Mouse (Mus musculus): ENCODE results near the gene Mettl7a1. TPM values are rescaled to one million over a fixed set of nuclear protein-coding genes. Genes with fewer than 3 reads are reported as not detected.
"Not testable (repeated sequence)": the region's sequence is repeated elsewhere in the genome, so short reads cannot be mapped to it uniquely, and the experiment has no call there.

The Mettl7a1 gene
- polyA plus RNA-seq, 1 experiment from 2014 or later, result 10.9 TPM

DNA sequence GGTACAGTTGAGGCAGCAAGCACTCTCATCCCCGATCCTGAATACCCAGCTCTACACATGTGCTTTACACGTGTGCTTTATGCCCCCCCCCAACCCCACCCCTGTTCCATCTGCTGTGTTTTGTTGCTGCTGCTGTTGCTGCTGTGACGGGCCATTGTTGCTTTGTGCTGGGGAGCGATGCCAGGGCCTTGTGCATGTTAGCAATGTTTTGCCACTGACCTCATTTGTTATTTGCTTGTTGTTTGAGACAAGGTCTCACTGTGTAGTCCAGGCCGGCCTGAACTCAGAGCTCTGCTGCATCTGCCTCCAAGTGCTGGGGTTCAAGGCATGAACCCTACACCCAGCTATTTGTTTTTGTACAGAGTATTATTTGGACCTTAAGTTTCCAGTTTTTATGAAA, 13.1 kb upstream of the Mettl7a1 start:
- Histone ChIP-seq H3K4me3 (replicated peaks; ENCODE audit: low read length) (no peak overlapping the region), H3K36me3 (ENCODE audit: control insufficient read depth, insufficient read depth, low read length) (no peaks in the 10 kb centered on the region), H3K27ac (ENCODE audit: low read length) (no peak overlapping the region), H3K9me3 (replicated peaks; ENCODE audit: control insufficient read depth, low read length) (no peaks in the 10 kb centered on the region), H3K4me2 (ENCODE audit: low read depth, low read length) (no peak overlapping the region), H3K4me1 (ENCODE audit: control insufficient read depth, insufficient read depth, low read length) (no peaks in the 10 kb centered on the region), H3K9ac (ENCODE audit: low read length) (no peak overlapping the region), H3K27me3 (ENCODE audit: control insufficient read depth, insufficient read depth, low read length) (no peaks in the 10 kb centered on the region)
- no peak for ATAC-seq (ENCODE audit: insufficient read depth, low FRiP score)
- WGBS, result 76% methylated on average over 5 of the region's 5 CpGs

DNA sequence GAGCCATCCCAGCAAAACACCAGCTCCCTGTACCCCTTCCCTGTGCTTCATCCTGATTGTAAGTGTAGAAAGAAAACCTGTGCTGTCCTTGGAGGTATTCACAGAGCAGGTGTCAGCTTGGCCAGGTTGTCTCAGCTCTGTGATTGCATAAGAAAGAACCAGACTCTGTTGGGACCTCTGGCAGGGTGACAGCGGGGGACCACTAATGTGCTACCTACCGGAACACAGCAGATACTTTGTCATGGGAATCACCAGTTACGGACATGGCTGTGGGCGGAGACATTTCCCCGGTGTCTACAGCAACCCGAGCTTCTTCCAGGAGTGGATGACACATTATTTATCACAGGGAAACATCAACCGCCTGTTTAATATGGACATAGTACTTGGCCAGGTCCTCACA, 11.6 kb upstream of the Mettl7a1 start:
- Histone ChIP-seq H3K9ac (ENCODE audit: low read length) (no peak overlapping the region), H3K27ac (ENCODE audit: low read length) (no peak overlapping the region), H3K9me3 (replicated peaks; ENCODE audit: control insufficient read depth, low read length) (no peaks in the 10 kb centered on the region), H3K4me2 (ENCODE audit: low read depth, low read length) (no peak overlapping the region), H3K4me1 (ENCODE audit: control insufficient read depth, insufficient read depth, low read length) (no peaks in the 10 kb centered on the region), H3K27me3 (ENCODE audit: control insufficient read depth, insufficient read depth, low read length) (no peaks in the 10 kb centered on the region), H3K4me3 (replicated peaks; ENCODE audit: low read length) (no peak overlapping the region), H3K36me3 (ENCODE audit: control insufficient read depth, insufficient read depth, low read length) (no peaks in the 10 kb centered on the region)
- 44% methylated on average over 7 of the region's 7 CpGs for WGBS
- no peak for ATAC-seq (ENCODE audit: insufficient read depth, low FRiP score)

DNA sequence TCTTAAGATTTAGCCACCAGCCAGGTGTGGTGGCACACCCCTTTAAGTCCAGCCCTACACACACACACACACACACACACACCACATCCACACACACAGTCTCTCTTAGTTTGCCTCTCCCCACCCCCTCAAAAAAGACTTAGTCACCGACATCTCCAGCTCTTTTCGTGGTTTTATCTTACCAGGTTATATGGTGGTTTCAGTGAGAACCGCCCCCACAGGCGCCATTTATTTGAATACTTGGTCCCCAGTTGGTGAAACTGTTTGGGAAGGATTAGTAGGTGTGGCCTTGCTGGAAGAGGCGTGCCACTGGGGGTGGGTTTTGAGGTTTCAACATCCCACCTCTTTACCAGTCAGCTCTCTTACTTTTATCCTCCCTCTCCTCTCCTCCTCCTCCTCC, 6.1 kb upstream of the Mettl7a1 start:
- Histone ChIP-seq H3K9me3 (replicated peaks; ENCODE audit: control insufficient read depth, low read length) (no peaks in the 10 kb centered on the region), H3K4me2 (ENCODE audit: low read depth, low read length) (no peak overlapping the region), H3K4me3 (replicated peaks; ENCODE audit: low read length) (no peak overlapping the region), H3K36me3 (ENCODE audit: control insufficient read depth, insufficient read depth, low read length) (no peaks in the 10 kb centered on the region), H3K27ac (ENCODE audit: low read length) (no peak overlapping the region), H3K27me3 (ENCODE audit: control insufficient read depth, insufficient read depth, low read length) (no peaks in the 10 kb centered on the region), H3K4me1 (ENCODE audit: control insufficient read depth, insufficient read depth, low read length) (no peaks in the 10 kb centered on the region), H3K9ac (ENCODE audit: low read length) (no peak overlapping the region)
- WGBS, result 87% methylated on average over 5 of the region's 5 CpGs
- ATAC-seq (ENCODE audit: insufficient read depth, low FRiP score), result no peak

DNA sequence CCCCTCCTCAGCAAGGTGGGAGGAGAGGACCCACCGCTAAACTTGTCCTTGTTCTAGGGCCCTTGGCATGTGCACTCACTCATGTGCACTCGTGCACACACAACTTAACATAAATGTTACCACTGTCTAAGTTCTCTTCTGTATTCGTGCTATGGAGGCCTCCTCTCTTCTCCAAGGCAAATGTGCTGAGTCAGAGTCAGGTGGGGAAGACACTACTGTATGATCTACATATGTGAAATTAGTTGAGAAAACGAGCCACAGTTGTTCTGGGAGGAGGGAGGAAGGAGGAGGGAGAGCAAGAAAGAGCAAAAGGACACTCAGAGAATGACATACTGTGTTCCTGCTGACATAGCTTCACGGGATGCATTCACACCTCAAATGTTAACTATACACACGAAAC, 3.4 kb upstream of the Mettl7a1 start:
- Histone ChIP-seq H3K4me1 (ENCODE audit: control insufficient read depth, insufficient read depth, low read length) (peaks cover 5% of the 10 kb centered on the region; the same call in 1 of the 2 replicates), H3K27me3 (ENCODE audit: control insufficient read depth, insufficient read depth, low read length) (no peaks in the 10 kb centered on the region), H3K9ac (ENCODE audit: low read length) (no peak overlapping the region), H3K9me3 (replicated peaks; ENCODE audit: control insufficient read depth, low read length) (no peaks in the 10 kb centered on the region), H3K27ac (ENCODE audit: low read length) (no peak overlapping the region), H3K36me3 (ENCODE audit: control insufficient read depth, insufficient read depth, low read length) (no peaks in the 10 kb centered on the region), H3K4me3 (replicated peaks; ENCODE audit: low read length) (no peak overlapping the region), H3K4me2 (ENCODE audit: low read depth, low read length) (no peak overlapping the region)
- ATAC-seq (ENCODE audit: insufficient read depth, low FRiP score), result no peak
- 70% methylated on average over 6 of the region's 6 CpGs for WGBS

- H3K4me1 ChIP-seq (ENCODE audit: control insufficient read depth, insufficient read depth, low read length), result peaks cover 5% of the 10 kb centered on the region; the same call in 1 of the 2 replicates
- H3K27me3 ChIP-seq (ENCODE audit: control insufficient read depth, insufficient read depth, low read length), result no peaks in the 10 kb centered on the region
- WGBS, result 83% methylated on average over 15 of the region's 15 CpGs
- no peak for ATAC-seq (ENCODE audit: insufficient read depth, low FRiP score)
- H3K9ac ChIP-seq (ENCODE audit: low read length), result no peak overlapping the region
- no peaks in the 10 kb centered on the region for H3K9me3 ChIP-seq (replicated peaks; ENCODE audit: control insufficient read depth, low read length)
- H3K36me3 ChIP-seq (ENCODE audit: control insufficient read depth, insufficient read depth, low read length), result no peaks in the 10 kb centered on the region
- no peak overlapping the region for H3K4me3 ChIP-seq (replicated peaks; ENCODE audit: low read length)
- H3K4me2 ChIP-seq (ENCODE audit: low read depth, low read length), result no peak overlapping the region
- no peak overlapping the region for H3K27ac ChIP-seq (ENCODE audit: low read length)
Observed at GRCm38 (mm10) chr15:100301556-100301955, 2.4 kb upstream of the Mettl7a1 start.

DNA sequence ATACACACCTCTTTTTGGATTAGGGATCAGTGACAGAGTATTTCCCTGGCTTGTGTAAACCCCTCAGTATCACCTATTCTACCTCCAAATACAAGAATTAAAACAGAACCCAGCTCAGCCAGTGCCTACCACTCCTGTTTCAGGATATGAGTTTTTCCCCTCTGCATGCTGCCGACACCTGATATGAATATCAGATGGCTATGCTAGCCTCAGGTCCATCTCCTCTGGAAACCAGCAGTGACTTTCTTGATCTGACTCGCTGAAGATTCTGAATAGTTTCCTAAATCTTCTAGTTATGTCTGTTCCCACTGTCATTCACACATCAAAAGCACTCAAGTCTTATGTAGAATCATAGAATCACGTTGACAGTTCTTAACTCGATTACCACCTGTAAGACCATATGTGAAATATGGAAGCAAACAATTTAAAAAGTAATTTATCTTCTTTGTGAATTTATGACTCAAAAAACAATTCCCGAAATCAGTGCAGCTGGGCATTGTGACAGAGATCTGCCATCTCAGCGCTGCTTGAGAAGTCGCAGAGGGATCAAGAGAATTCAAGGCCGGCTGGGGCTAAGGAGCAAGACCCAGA, 417 bp upstream of the Mettl7a1 start:
- Histone ChIP-seq H3K9ac (ENCODE audit: low read length) (no peak overlapping the region), H3K4me1 (ENCODE audit: control insufficient read depth, insufficient read depth, low read length) (peaks cover 5% of the 10 kb centered on the region; the same call in 1 of the 2 replicates), H3K27me3 (ENCODE audit: control insufficient read depth, insufficient read depth, low read length) (no peaks in the 10 kb centered on the region), H3K4me3 (replicated peaks; ENCODE audit: low read length) (peak overlapping the region; percentile 61), H3K9me3 (replicated peaks; ENCODE audit: control insufficient read depth, low read length) (no peaks in the 10 kb centered on the region), H3K36me3 (ENCODE audit: control insufficient read depth, insufficient read depth, low read length) (no peaks in the 10 kb centered on the region), H3K27ac (ENCODE audit: low read length) (peak overlapping the region; percentile 94; the same call in 1 of the 2 replicates), H3K4me2 (ENCODE audit: low read depth, low read length) (peak overlapping the region; percentile 84)
- WGBS, result 43% methylated on average over 8 of the region's 8 CpGs
- no peak for ATAC-seq (ENCODE audit: insufficient read depth, low FRiP score)

DNA sequence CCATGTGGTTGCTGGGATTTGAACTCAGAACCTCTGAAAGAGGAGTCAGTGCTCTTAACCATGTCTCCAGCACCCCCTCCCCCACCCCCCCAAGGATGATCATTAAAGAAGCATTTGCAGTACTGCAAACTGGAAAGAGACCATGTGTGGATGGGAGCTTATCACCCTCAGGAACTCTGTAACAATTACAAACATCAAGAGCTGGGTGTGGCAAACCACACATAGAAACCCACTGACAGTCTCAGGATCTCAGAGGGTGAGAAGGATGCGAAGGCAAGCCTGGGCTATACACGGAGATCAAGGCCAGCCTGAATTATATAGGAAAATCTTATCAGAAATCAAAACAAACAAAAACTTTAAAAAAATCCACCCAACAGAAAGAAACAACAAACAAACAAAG, 2.3 kb downstream of the Mettl7a1 start:
- Histone ChIP-seq H3K9me3 (replicated peaks; ENCODE audit: control insufficient read depth, low read length) (no peaks in the 10 kb centered on the region), H3K27me3 (ENCODE audit: control insufficient read depth, insufficient read depth, low read length) (no peaks in the 10 kb centered on the region), H3K9ac (ENCODE audit: low read length) (no peak overlapping the region), H3K4me3 (replicated peaks; ENCODE audit: low read length) (no peak overlapping the region), H3K4me2 (ENCODE audit: low read depth, low read length) (no peak overlapping the region), H3K4me1 (ENCODE audit: control insufficient read depth, insufficient read depth, low read length) (peaks cover 5% of the 10 kb centered on the region; the same call in 1 of the 2 replicates), H3K27ac (ENCODE audit: low read length) (no peak overlapping the region), H3K36me3 (ENCODE audit: control insufficient read depth, insufficient read depth, low read length) (no peaks in the 10 kb centered on the region)
- whole genome bisulfite sequencing, result 82% methylated on average over 2 of the region's 2 CpGs
- no peak for ATAC-seq (ENCODE audit: insufficient read depth, low FRiP score)

DNA sequence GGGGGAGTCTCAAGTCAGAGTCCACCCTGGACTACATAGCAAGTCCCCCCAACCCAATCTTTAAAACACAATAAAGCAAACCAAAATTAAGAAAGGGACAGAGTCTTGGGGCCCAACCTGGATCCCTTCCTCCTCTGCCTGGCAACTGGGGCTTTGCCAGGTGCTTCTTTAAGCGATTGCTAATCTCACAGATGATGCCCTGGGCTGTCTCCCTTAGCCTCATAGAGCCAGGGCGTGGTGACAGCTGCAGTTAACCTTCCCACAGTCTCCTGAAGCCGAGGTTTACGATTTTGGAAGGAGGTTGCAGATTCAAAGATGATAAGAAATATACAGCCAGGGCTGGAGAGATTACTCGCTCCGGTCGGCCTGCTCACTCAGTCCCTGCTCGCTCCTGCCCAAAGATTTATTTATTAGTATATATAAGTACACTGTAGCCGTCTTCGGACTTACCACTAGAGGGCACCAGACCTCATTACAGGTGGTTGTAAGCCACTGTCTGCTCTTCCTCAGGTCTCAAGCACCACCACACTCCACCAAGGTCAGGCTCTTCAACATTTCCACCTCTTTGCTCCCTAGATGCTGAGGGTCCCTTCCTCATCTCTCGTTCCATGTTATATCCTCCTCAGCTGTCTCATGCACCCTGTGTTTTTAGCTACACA, 3.6 kb downstream of the Mettl7a1 start:
- not testable (repeated sequence) for H3K27me3 ChIP-seq (ENCODE audit: control insufficient read depth, insufficient read depth, low read length); H3K4me2 ChIP-seq (ENCODE audit: low read depth, low read length); H3K9me3 ChIP-seq (replicated peaks; ENCODE audit: control insufficient read depth, low read length); H3K9ac ChIP-seq (ENCODE audit: low read length); H3K4me1 ChIP-seq (ENCODE audit: control insufficient read depth, insufficient read depth, low read length); H3K4me3 ChIP-seq (replicated peaks; ENCODE audit: low read length); H3K36me3 ChIP-seq (ENCODE audit: control insufficient read depth, insufficient read depth, low read length); H3K27ac ChIP-seq (ENCODE audit: low read length); ATAC-seq (ENCODE audit: insufficient read depth, low FRiP score)
- WGBS, result 33% methylated on average over 9 of the region's 11 CpGs

DNA sequence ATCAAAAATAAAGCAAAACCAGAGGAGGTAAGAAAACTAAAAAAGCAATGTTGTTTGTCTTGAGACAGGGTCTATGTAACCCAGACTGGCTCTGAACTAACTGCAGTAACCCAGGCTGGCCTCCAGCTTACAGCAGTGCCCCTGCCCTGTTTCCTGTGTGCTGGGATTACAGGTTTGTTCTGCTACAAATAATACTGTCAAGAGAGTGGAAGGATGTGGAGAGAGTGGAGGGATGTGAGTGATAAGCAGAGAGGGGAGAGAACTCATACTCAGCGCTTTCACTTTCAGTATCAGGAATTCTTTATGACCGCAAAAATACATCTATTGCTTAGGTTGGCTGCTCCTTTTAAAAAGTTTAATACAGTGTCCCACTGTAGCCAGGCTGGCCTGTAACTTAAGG, 8.4 kb downstream of the Mettl7a1 start:
- 0 out of 2 replicates have a peak, but pooled peaks cover 3% of the 10 kb centered on the region for H3K36me3 ChIP-seq (ENCODE audit: control insufficient read depth, insufficient read depth, low read length)
- H3K9me3 ChIP-seq (replicated peaks; ENCODE audit: control insufficient read depth, low read length), result no peaks in the 10 kb centered on the region
- H3K4me1 ChIP-seq (ENCODE audit: control insufficient read depth, insufficient read depth, low read length), result 0 out of 2 replicates have a peak, but pooled peaks cover 3% of the 10 kb centered on the region
- 70% methylated on average over 2 of the region's 2 CpGs for WGBS
- no peak overlapping the region for H3K4me3 ChIP-seq (replicated peaks; ENCODE audit: low read length)
- H3K9ac ChIP-seq (ENCODE audit: low read length), result no peak overlapping the region
- no peak overlapping the region; the same call in 1 of the 2 replicates for H3K4me2 ChIP-seq (ENCODE audit: low read depth, low read length)
- ATAC-seq (ENCODE audit: insufficient read depth, low FRiP score), result no peak
- no peak overlapping the region for H3K27ac ChIP-seq (ENCODE audit: low read length)
- H3K27me3 ChIP-seq (ENCODE audit: control insufficient read depth, insufficient read depth, low read length), result no peaks in the 10 kb centered on the region
